Mouse (Mus musculus) MEL (cell line): ENCODE data around the gene Xab2. TPM values are rescaled to one million over a fixed set of nuclear protein-coding genes. Genes with fewer than 3 reads are reported as not detected.

Experiments
- DNase-seq: peaks from one replicate; pipeline ENCODE4 v3.0.0; 2011; ENCODE audit warnings: low read depth, low spot score
- H3K27ac ChIP-seq: 2 replicates; pipeline ENCODE4 v1.5.1; 2012; ENCODE audit warnings: low read depth, mild to moderate bottlenecking, control low read depth, low read length, moderate library complexity; ENCODE audit not compliant: control insufficient read depth
- H3K27me3 ChIP-seq, 2 experiments: fragments of 150-350 bp in 1 of 2; sonication (generic) in 1 of 2; 2 replicates each; pipeline ENCODE4 v1.6.1; 2012; ENCODE audit warnings: low read length in 2 of 2, mild to moderate bottlenecking in 2 of 2, improper control_type of control experiment in 1 of 2, moderate library complexity in 1 of 2; ENCODE audit not compliant: insufficient read depth in 2 of 2, control insufficient read depth in 1 of 2
- H3K36me3 ChIP-seq, 2 experiments: 2 replicates each; pipeline ENCODE4 v1.6.1; 2012 to 2014; ENCODE audit warnings: low read length in 2 of 2, improper control_type of control experiment in 1 of 2, inconsistent platforms in 1 of 2, mild to moderate bottlenecking in 1 of 2; ENCODE audit not compliant: insufficient read depth in 2 of 2, control insufficient read depth in 1 of 2
- H3K4me1 ChIP-seq, 2 experiments: fragments of 150-350 bp in 1 of 2; sonication (generic) in 1 of 2; 2 replicates each; pipeline ENCODE4 v1.6.1; 2012; ENCODE audit warnings: low read length in 2 of 2, improper control_type of control experiment in 1 of 2, mild to moderate bottlenecking in 1 of 2; ENCODE audit not compliant: insufficient read depth in 2 of 2, control insufficient read depth in 1 of 2
- H3K4me3 ChIP-seq, 2 experiments: fragments of 150-350 bp in 1 of 2; sonication (generic) in 1 of 2; 2 replicates each; pipeline ENCODE4 v1.5.1; 2012; ENCODE audit warnings: low read depth in 2 of 2, low read length in 2 of 2, mild to moderate bottlenecking in 2 of 2, moderate library complexity in 2 of 2, control low read depth in 1 of 2, improper control_type of control experiment in 1 of 2; ENCODE audit not compliant: control insufficient read depth in 1 of 2, insufficient read depth in 1 of 2
- H3K79me2 ChIP-seq: 2 replicates; pipeline ENCODE4 v1.6.1; 2012; ENCODE audit warnings: mild to moderate bottlenecking, low read length, moderate library complexity; ENCODE audit not compliant: control insufficient read depth, poor library complexity, insufficient read depth
- H3K9ac ChIP-seq: 2 replicates; pipeline ENCODE4 v1.6.1; 2012; ENCODE audit warnings: low read depth, mild to moderate bottlenecking, control low read depth, low read length, moderate library complexity; ENCODE audit not compliant: control insufficient read depth, poor library complexity, severe bottlenecking
- H3K9me3 ChIP-seq: fragments of 150-350 bp; sonication (generic); replicated peaks from 2 replicates; pipeline ENCODE4 v1.6.1; 2012; ENCODE audit warnings: mild to moderate bottlenecking, low read length, improper control_type of control experiment, moderate library complexity; ENCODE audit not compliant: insufficient read depth
- BHLHE40 ChIP-seq: IDR thresholded peaks from 2 replicates; pipeline ENCODE4 v1.6.1; 2012; ENCODE audit warnings: low read depth, mild to moderate bottlenecking, inconsistent platforms, low read length, improper control_type of control experiment, borderline replicate concordance
- CTCF ChIP-seq, 3 experiments: IDR thresholded peaks in 2 of 3; conservative IDR thresholded peaks in 1 of 3; 2 replicates each; pipeline ENCODE4 v1.5.1; 2011 to 2012; ENCODE audit warnings: low read length in 3 of 3, low read depth in 2 of 3, mild to moderate bottlenecking in 2 of 3, improper control_type of control experiment in 1 of 3, inconsistent platforms in 1 of 3, mixed read lengths in 1 of 3, moderate library complexity in 1 of 3; ENCODE audit not compliant: control insufficient read depth in 1 of 3, insufficient read depth in 1 of 3, poor library complexity in 1 of 3, severe bottlenecking in 1 of 3
- ETS1 ChIP-seq: IDR thresholded peaks from 2 replicates; pipeline ENCODE4 v1.6.1; 2012; ENCODE audit warnings: low read depth, mild to moderate bottlenecking, inconsistent platforms, low read length, improper control_type of control experiment, moderate library complexity
- GATA1 ChIP-seq: IDR thresholded peaks from 2 replicates; pipeline ENCODE4 v1.6.1; 2011; ENCODE audit warnings: low read depth, low read length, improper control_type of control experiment
- MAFK ChIP-seq: IDR thresholded peaks from 2 replicates; pipeline ENCODE4 v1.6.1; 2011; ENCODE audit warnings: low read depth, mild to moderate bottlenecking, low read length, improper control_type of control experiment, borderline replicate concordance
- MAX ChIP-seq: IDR thresholded peaks from 2 replicates; pipeline ENCODE4 v1.6.1; 2011; ENCODE audit warnings: low read length, improper control_type of control experiment
- MXI1 ChIP-seq: IDR thresholded peaks from 2 replicates; pipeline ENCODE4 v1.6.1; 2011; ENCODE audit warnings: mild to moderate bottlenecking, low read depth, low read length, improper control_type of control experiment
- MYC ChIP-seq: IDR thresholded peaks from 2 replicates; pipeline ENCODE4 v1.6.1; 2011; ENCODE audit warnings: low read depth, mild to moderate bottlenecking, low read length, improper control_type of control experiment, moderate library complexity
- RCOR1 ChIP-seq: IDR thresholded peaks from 2 replicates; pipeline ENCODE4 v1.6.1; 2012; ENCODE audit warnings: low read depth, mild to moderate bottlenecking, inconsistent platforms, low read length, improper control_type of control experiment
- TAL1 ChIP-seq: IDR thresholded peaks from 2 replicates; pipeline ENCODE4 v1.6.1; 2012; ENCODE audit warnings: mild to moderate bottlenecking, inconsistent platforms, low read length, moderate library complexity, mixed read lengths
- TCF12 ChIP-seq: IDR thresholded peaks from 2 replicates; pipeline ENCODE4 v1.6.1; 2014; ENCODE audit warnings: low read depth, mild to moderate bottlenecking, inconsistent platforms, low read length, improper control_type of control experiment, moderate library complexity
- UBTF ChIP-seq: IDR thresholded peaks from 2 replicates; pipeline ENCODE4 v1.6.1; 2012; ENCODE audit warnings: low read depth, mild to moderate bottlenecking, inconsistent platforms, low read length, improper control_type of control experiment, moderate library complexity, borderline replicate concordance; ENCODE audit not compliant: insufficient read depth
- USF2 ChIP-seq, 2 experiments: IDR thresholded peaks; 2 replicates each; pipeline ENCODE4 v1.6.1; 2011 to 2012; ENCODE audit warnings: improper control_type of control experiment in 2 of 2, low read length in 2 of 2, borderline replicate concordance in 1 of 2, inconsistent platforms in 1 of 2, low read depth in 1 of 2, mild to moderate bottlenecking in 1 of 2; ENCODE audit not compliant: insufficient read depth in 1 of 2
- ZNF384 ChIP-seq: IDR thresholded peaks from 2 replicates; pipeline ENCODE4 v1.6.1; 2012; ENCODE audit warnings: low read depth, mild to moderate bottlenecking, inconsistent platforms, low read length, improper control_type of control experiment
- polyA plus RNA-seq, 2 experiments: library from polyadenylated mRNA; stranded (reverse) in 1 of 2; unstranded in 1 of 2; fragments of >175 nt in 1 of 2; fragments of >200 nt in 1 of 2; gene quantifications; 2 replicates each; pipeline versions ENCODE4 v1.2.1 to v1.2.4; 2012; ENCODE audit warnings: low replicate concordance in 2 of 2, low read depth in 1 of 2; ENCODE audit not compliant: insufficient read length in 2 of 2, insufficient read depth in 1 of 2, missing spikeins in 1 of 2
- total RNA-seq: library from RNA; depleted of rRNA; stranded (reverse); fragments of 300-350 nt; gene quantifications from 2 replicates; pipeline ENCODE4 v1.2.3, GENCODE M21; 2012

Xab2 gene
- total and polyA plus RNA-seq, 3 experiments: 54.8 to 90.4 (median 68.1) TPM

- H3K4me3 ChIP-seq: no peak overlapping the region
- no peaks in the 10 kb centered on the region for H3K79me2 ChIP-seq
- no peak for DNase-seq
- H3K27me3 ChIP-seq: no peaks in the 10 kb centered on the region; a peak in 1 of 4 replicates
- no peak for TF ChIP-seq ZNF384
- no peak for TF ChIP-seq UBTF
- TF ChIP-seq TCF12: no peak
- no peak for TF ChIP-seq GATA1
- TF ChIP-seq MXI1: no peak
- TF ChIP-seq TAL1: no peak
- TF ChIP-seq MAFK: no peak
- no peak for TF ChIP-seq USF2 (IDR thresholded peaks at IDR 0.05; ENCODE audit: borderline replicate concordance in 1 of 2, insufficient read depth in 1 of 2, low read depth in 1 of 2, low read length in 2 of 2)
- no peak for TF ChIP-seq RCOR1
- TF ChIP-seq, all 39 proteins: peak for 0
- no peaks in the 10 kb centered on the region for H3K9me3 ChIP-seq
- H3K9ac ChIP-seq: no peak overlapping the region
- H3K27ac ChIP-seq: no peak overlapping the region
- no peaks in the 10 kb centered on the region for H3K4me1 ChIP-seq
- H3K36me3 ChIP-seq: no peaks in the 10 kb centered on the region
Measured at GRCm38 (mm10) chr8:3654726-3655508, 33.8 kb upstream of the Xab2 start.

- Histone ChIP-seq H3K36me3 (no peaks in the 10 kb centered on the region), H3K9me3 (no peaks in the 10 kb centered on the region), H3K4me1 (0 out of 4 replicates have a peak, but pooled peaks cover 0 to 9% of the 10 kb centered on the region in 2 experiments), H3K9ac (no peak overlapping the region), H3K79me2 (no peaks in the 10 kb centered on the region), H3K4me3 (no peak overlapping the region)
- peak; percentile 42 for DNase-seq
- 0 out of 2 replicates have a peak, but pooled peaks have one; percentile 12 for TF ChIP-seq MYC
- TF ChIP-seq BHLHE40: peak; percentile 93
- TF ChIP-seq MAX: 0 out of 2 replicates have a peak, but pooled peaks have one; percentile 31
- TF ChIP-seq GATA1: peak; percentile 11; the same call in 1 of the 2 replicates
- TF ChIP-seq MXI1: peak; percentile 28; the same call in 1 of the 2 replicates
- TF ChIP-seq ETS1: peak; percentile 10; the same call in 1 of the 2 replicates
- no peak for TF ChIP-seq CTCF (IDR thresholded peaks at IDR 0.05 in 2 of 3, conservative IDR thresholded peaks at IDR 0.05 in 1 of 3; ENCODE audit: control insufficient read depth in 1 of 3, insufficient read depth in 1 of 3, low read depth in 2 of 3, low read length in 3 of 3, poor library complexity in 1 of 3, severe bottlenecking in 1 of 3)
- no peak for TF ChIP-seq MAFK
- TF ChIP-seq, all 39 proteins: peak for 6
- no peak overlapping the region for H3K27ac ChIP-seq
- H3K27me3 ChIP-seq: no peaks in the 10 kb centered on the region
Measured at GRCm38 (mm10) chr8:3652845-3653244, 31.7 kb upstream of the Xab2 start.
